Mouse (Mus musculus): ENCODE data around the gene Pip5k1b. TPM values are rescaled to one million over a fixed set of nuclear protein-coding genes. Genes with fewer than 3 reads are reported as not detected.
A peak's percentile ranks its signal among the peaks of the same experiment; 100 is the strongest.

Pip5k1b gene
- polyA plus RNA-seq, 1 experiment: 0.24 TPM

DNA sequence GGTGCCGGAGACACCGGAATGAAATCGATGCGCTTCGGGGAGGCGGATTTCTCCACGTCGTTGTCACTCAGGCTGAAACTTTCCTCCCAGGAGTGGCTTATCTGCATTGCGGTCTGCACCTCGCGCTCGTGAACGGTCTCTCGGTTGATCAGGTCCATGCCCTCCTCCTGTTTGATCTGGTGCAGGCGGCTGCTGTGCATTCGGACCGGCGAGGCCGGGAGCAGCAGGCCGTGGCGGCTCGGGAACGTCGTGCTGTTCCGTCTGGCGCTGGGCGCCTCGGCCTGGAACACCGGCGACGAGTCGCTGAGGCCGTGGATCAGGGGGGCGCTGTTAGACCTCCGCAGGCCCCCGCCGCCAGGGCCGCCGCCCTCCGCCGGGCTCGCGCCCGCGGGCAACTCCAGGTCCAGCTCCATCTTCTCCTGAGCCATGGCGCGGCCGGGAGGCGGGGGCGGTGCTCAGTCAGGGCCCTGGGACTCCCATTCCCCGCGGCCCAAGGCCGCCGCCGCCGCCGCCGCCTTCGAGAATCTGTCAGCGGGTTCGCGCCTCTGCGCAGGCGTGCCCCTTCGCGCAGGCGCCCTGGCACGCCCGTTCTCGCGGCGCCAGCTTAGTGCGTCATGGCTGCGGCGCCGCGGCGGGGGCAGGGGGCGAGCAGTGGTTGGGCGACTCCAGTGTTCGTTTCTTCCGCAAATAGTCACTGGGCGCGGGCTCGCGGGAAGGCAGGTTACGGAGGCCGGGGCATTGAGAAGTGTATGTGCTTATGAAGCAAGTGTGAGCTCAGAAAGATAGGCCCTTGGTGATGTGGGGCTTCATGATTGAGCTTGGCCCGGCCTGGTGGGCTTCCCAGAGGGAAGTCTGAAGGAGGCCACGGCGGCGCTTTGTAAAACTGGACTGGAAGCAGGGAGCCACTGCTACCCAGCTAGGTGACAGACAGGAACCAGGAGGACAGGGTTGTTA, 78.5 kb downstream of the Pip5k1b start, which contains the start of gene Fam122a:
TSS of gene Fam122a (minus strand) at position 428 of the 954 bp plus-strand sequence.
- Histone ChIP-seq H3K27me3 (ENCODE audit: control insufficient read depth, insufficient read depth, insufficient read length) (no peaks in the 10 kb centered on the region), H3K36me3 (ENCODE audit: control insufficient read depth, insufficient read depth) (no peaks in the 10 kb centered on the region), H3K4me3 (peak within 1 kb of the TSS; percentile 84), H3K79me2 (ENCODE audit: control insufficient read depth, insufficient read depth) (peaks cover 5% of the 10 kb centered on the region), H3ac (ENCODE audit: control insufficient read depth, insufficient read length) (peak within 1 kb of the TSS; percentile 34), H3K4me2 (ENCODE audit: low read depth) (peak within 1 kb of the TSS; percentile 96)
- TF ChIP-seq CEBPB (IDR thresholded peaks at IDR 0.05; ENCODE audit: insufficient read depth, poor library complexity, severe bottlenecking) (no peak), MYOG (IDR thresholded peaks at IDR 0.05; ENCODE audit: control insufficient read depth in 1 of 3, insufficient read depth in 1 of 3, insufficient read length in 2 of 3, low read depth in 2 of 3) (peak in 1 of 3 experiments; percentile 4), E2F4 (IDR thresholded peaks at IDR 0.05; ENCODE audit: insufficient read depth) (peak; percentile 31), POLR2A (IDR thresholded peaks at IDR 0.05; ENCODE audit: insufficient read length, low read depth) (peak; percentile 66), MAX (IDR thresholded peaks at IDR 0.05; ENCODE audit: low read depth) (no peak), MYOD1 (IDR thresholded peaks at IDR 0.05; ENCODE audit: control insufficient read depth in 1 of 3, insufficient read length in 2 of 3, low read depth in 2 of 3) (no peak), REST (IDR thresholded peaks at IDR 0.05; ENCODE audit: insufficient read depth, insufficient read length) (no peak), SRF (IDR thresholded peaks at IDR 0.05; ENCODE audit: control insufficient read depth, insufficient read length, low read depth) (peak; percentile 62), USF1 (IDR thresholded peaks at IDR 0.05; ENCODE audit: low read depth) (no peak), TCF3 (IDR thresholded peaks at IDR 0.05; ENCODE audit: insufficient read length, low read depth) (no peak)

DNA sequence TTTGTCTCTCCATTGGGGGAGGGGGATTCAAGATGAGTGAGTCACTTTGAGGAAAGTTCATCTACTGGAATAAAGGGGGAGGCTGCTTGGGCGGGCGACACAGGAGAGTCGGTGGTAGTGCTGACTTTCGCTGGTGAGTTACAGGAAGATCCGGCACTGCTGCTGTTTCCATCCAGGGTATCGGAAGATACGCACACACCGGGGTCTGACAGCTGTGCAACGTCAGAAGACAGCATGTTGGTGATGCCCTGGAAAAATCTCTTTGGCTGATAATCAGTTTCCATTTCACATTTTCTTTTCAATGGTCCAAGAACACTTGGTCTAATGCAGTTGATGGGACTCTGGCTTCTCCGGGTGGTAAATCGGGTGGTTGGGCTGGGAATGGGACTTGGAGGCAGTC, 79.2 kb downstream of the Pip5k1b start:
- peak overlapping the region; percentile 34 for H3ac ChIP-seq (ENCODE audit: control insufficient read depth, insufficient read length)
- H3K36me3 ChIP-seq (ENCODE audit: control insufficient read depth, insufficient read depth): no peaks in the 10 kb centered on the region
- H3K4me3 ChIP-seq: peak overlapping the region; percentile 84
- TF ChIP-seq TCF3 (IDR thresholded peaks at IDR 0.05; ENCODE audit: insufficient read length, low read depth) (no peak), MYOG (IDR thresholded peaks at IDR 0.05; ENCODE audit: control insufficient read depth in 1 of 3, insufficient read depth in 1 of 3, insufficient read length in 2 of 3, low read depth in 2 of 3) (no peak), POLR2A (IDR thresholded peaks at IDR 0.05; ENCODE audit: insufficient read length, low read depth) (no peak)
- peaks cover 5% of the 10 kb centered on the region for H3K79me2 ChIP-seq (ENCODE audit: control insufficient read depth, insufficient read depth)
- H3K27me3 ChIP-seq (ENCODE audit: control insufficient read depth, insufficient read depth, insufficient read length): no peaks in the 10 kb centered on the region
- peak overlapping the region; percentile 96 for H3K4me2 ChIP-seq (ENCODE audit: low read depth)

DNA sequence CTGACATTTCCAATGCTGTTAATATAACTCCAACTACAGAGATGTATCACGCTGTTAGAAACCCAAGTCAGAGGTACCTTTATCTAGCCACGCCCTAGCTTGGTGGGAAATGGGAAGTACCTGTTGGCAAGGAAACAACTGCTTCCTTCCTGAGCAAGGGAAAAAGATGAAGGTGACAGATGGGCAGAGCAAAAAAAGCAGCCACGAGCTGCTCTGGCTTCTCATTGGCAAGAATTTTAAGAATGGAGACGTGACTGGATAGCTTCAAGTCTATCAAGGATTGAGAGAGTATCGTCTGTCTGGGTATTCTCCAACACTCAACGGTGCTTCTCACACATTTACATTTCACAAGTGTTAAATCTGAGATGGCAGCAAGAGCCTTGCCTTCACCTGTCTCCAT, 80.4 kb downstream of the Pip5k1b start:
- Histone ChIP-seq H3ac (ENCODE audit: control insufficient read depth, insufficient read length) (no peak overlapping the region), H3K4me3 (no peak overlapping the region), H3K4me2 (ENCODE audit: low read depth) (no peak overlapping the region), H3K36me3 (ENCODE audit: control insufficient read depth, insufficient read depth) (no peaks in the 10 kb centered on the region), H3K27me3 (ENCODE audit: control insufficient read depth, insufficient read depth, insufficient read length) (no peaks in the 10 kb centered on the region), H3K79me2 (ENCODE audit: control insufficient read depth, insufficient read depth) (peaks cover 5% of the 10 kb centered on the region)
- no peak for TF ChIP-seq E2F4 (IDR thresholded peaks at IDR 0.05; ENCODE audit: insufficient read depth)
- no peak for TF ChIP-seq MAX (IDR thresholded peaks at IDR 0.05; ENCODE audit: low read depth)
- no peak for TF ChIP-seq POLR2A (IDR thresholded peaks at IDR 0.05; ENCODE audit: insufficient read length, low read depth)
- TF ChIP-seq CEBPB (IDR thresholded peaks at IDR 0.05; ENCODE audit: insufficient read depth, poor library complexity, severe bottlenecking): no peak
- no peak for TF ChIP-seq REST (IDR thresholded peaks at IDR 0.05; ENCODE audit: insufficient read depth, insufficient read length)
- no peak for TF ChIP-seq TCF3 (IDR thresholded peaks at IDR 0.05; ENCODE audit: insufficient read length, low read depth)
- TF ChIP-seq MYOD1 (IDR thresholded peaks at IDR 0.05; ENCODE audit: control insufficient read depth in 1 of 3, insufficient read length in 2 of 3, low read depth in 2 of 3): no peak

DNA sequence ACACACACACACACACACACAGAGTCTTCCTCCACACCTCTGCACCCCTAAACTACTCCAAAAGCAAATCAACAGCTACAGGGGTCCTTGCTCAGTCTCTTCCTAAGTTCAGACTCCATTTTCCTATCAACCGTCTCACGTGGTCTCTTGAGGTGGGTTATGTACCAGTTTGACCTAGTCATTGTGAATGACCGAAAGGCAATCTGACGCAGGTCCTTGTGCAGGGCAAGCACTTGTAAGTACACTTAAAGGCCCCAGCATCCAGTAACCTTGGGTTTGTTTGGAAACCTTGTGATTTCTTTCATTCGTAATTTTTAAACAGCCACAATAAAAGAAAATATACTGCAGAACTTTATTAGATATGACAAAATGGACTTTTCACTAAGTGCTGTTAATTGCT, 83.2 kb downstream of the Pip5k1b start:
- Histone ChIP-seq H3K4me2 (ENCODE audit: low read depth) (no peak overlapping the region), H3ac (ENCODE audit: control insufficient read depth, insufficient read length) (no peak overlapping the region), H3K36me3 (ENCODE audit: control insufficient read depth, insufficient read depth) (no peaks in the 10 kb centered on the region), H3K79me2 (ENCODE audit: control insufficient read depth, insufficient read depth) (peaks cover 5% of the 10 kb centered on the region), H3K27me3 (ENCODE audit: control insufficient read depth, insufficient read depth, insufficient read length) (no peaks in the 10 kb centered on the region), H3K4me3 (no peak overlapping the region)
- no peak for TF ChIP-seq TCF12 (IDR thresholded peaks at IDR 0.05; ENCODE audit: insufficient read depth, poor library complexity, severe bottlenecking)

DNA sequence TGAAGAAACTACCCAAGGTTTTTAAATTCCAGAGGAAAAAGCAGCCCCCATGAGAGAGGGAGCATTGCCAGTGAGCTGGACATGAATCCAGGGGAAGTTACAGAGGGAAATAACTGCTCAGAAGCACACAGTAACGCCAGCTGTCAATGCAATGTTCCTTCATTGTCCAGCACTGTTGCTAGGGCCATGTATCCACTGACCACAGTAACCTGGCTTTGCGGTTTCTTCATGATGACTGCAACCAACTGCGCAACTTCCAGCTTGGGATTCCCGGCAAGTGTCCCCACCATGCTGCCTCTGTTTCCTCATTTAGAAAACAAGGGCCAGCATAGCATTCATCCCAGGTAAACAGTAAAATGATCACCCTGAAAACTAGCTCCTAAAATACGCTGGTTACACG, 84.1 kb downstream of the Pip5k1b start:
- no peaks in the 10 kb centered on the region for H3K36me3 ChIP-seq (ENCODE audit: control insufficient read depth, insufficient read depth)
- no peak for TF ChIP-seq POLR2A (IDR thresholded peaks at IDR 0.05; ENCODE audit: insufficient read length, low read depth)
- TF ChIP-seq REST (IDR thresholded peaks at IDR 0.05; ENCODE audit: insufficient read depth, insufficient read length): no peak
- no peak for TF ChIP-seq MAX (IDR thresholded peaks at IDR 0.05; ENCODE audit: low read depth)
- H3K4me3 ChIP-seq: no peak overlapping the region
- no peak overlapping the region for H3K4me2 ChIP-seq (ENCODE audit: low read depth)
- H3K27me3 ChIP-seq (ENCODE audit: control insufficient read depth, insufficient read depth, insufficient read length): no peaks in the 10 kb centered on the region
- no peak overlapping the region for H3ac ChIP-seq (ENCODE audit: control insufficient read depth, insufficient read length)
- peaks cover 3% of the 10 kb centered on the region for H3K79me2 ChIP-seq (ENCODE audit: control insufficient read depth, insufficient read depth)

Data from myocyte (in vitro differentiated cells).